Mouse (Mus musculus) MEL (cell line): ENCODE results near the gene Slc9a5. TPM values are rescaled to one million over a fixed set of nuclear protein-coding genes. Genes with fewer than 3 reads are reported as not detected.

Source experiments
- DNase-seq: peaks from one replicate; pipeline ENCODE4 v3.0.0; 2011; ENCODE audit warnings: low read depth, low spot score
- H3K27ac ChIP-seq: 2 replicates; pipeline ENCODE4 v1.5.1; 2012; ENCODE audit warnings: low read depth, mild to moderate bottlenecking, control low read depth, low read length, moderate library complexity; ENCODE audit not compliant: control insufficient read depth
- H3K27me3 ChIP-seq, 2 experiments: fragments of 150-350 bp in 1 of 2; sonication (generic) in 1 of 2; 2 replicates each; pipeline ENCODE4 v1.6.1; 2012; ENCODE audit warnings: low read length in 2 of 2, mild to moderate bottlenecking in 2 of 2, improper control_type of control experiment in 1 of 2, moderate library complexity in 1 of 2; ENCODE audit not compliant: insufficient read depth in 2 of 2, control insufficient read depth in 1 of 2
- H3K36me3 ChIP-seq, 2 experiments: 2 replicates each; pipeline ENCODE4 v1.6.1; 2012 to 2014; ENCODE audit warnings: low read length in 2 of 2, improper control_type of control experiment in 1 of 2, inconsistent platforms in 1 of 2, mild to moderate bottlenecking in 1 of 2; ENCODE audit not compliant: insufficient read depth in 2 of 2, control insufficient read depth in 1 of 2
- H3K4me1 ChIP-seq, 2 experiments: fragments of 150-350 bp in 1 of 2; sonication (generic) in 1 of 2; 2 replicates each; pipeline ENCODE4 v1.6.1; 2012; ENCODE audit warnings: low read length in 2 of 2, improper control_type of control experiment in 1 of 2, mild to moderate bottlenecking in 1 of 2; ENCODE audit not compliant: insufficient read depth in 2 of 2, control insufficient read depth in 1 of 2
- H3K4me3 ChIP-seq, 2 experiments: fragments of 150-350 bp in 1 of 2; sonication (generic) in 1 of 2; 2 replicates each; pipeline ENCODE4 v1.5.1; 2012; ENCODE audit warnings: low read depth in 2 of 2, low read length in 2 of 2, mild to moderate bottlenecking in 2 of 2, moderate library complexity in 2 of 2, control low read depth in 1 of 2, improper control_type of control experiment in 1 of 2; ENCODE audit not compliant: control insufficient read depth in 1 of 2, insufficient read depth in 1 of 2
- H3K79me2 ChIP-seq: 2 replicates; pipeline ENCODE4 v1.6.1; 2012; ENCODE audit warnings: mild to moderate bottlenecking, low read length, moderate library complexity; ENCODE audit not compliant: control insufficient read depth, poor library complexity, insufficient read depth
- H3K9ac ChIP-seq: 2 replicates; pipeline ENCODE4 v1.6.1; 2012; ENCODE audit warnings: low read depth, mild to moderate bottlenecking, control low read depth, low read length, moderate library complexity; ENCODE audit not compliant: control insufficient read depth, poor library complexity, severe bottlenecking
- H3K9me3 ChIP-seq: fragments of 150-350 bp; sonication (generic); replicated peaks from 2 replicates; pipeline ENCODE4 v1.6.1; 2012; ENCODE audit warnings: mild to moderate bottlenecking, low read length, improper control_type of control experiment, moderate library complexity; ENCODE audit not compliant: insufficient read depth
- CHD1 ChIP-seq: IDR thresholded peaks from 2 replicates; pipeline ENCODE4 v1.6.1; 2012; ENCODE audit warnings: low read depth, mild to moderate bottlenecking, inconsistent platforms, low read length, improper control_type of control experiment
- ELF1 ChIP-seq: IDR thresholded peaks from 2 replicates; pipeline ENCODE4 v1.6.1; 2014; ENCODE audit warnings: low read depth, mild to moderate bottlenecking, inconsistent platforms, low read length, improper control_type of control experiment, moderate library complexity
- EP300 ChIP-seq, 2 experiments: IDR thresholded peaks; 2 replicates each; pipeline ENCODE4 v1.6.1; 2011; ENCODE audit warnings: improper control_type of control experiment in 2 of 2, low read length in 2 of 2, low read depth in 1 of 2, mild to moderate bottlenecking in 1 of 2
- GATA1 ChIP-seq: IDR thresholded peaks from 2 replicates; pipeline ENCODE4 v1.6.1; 2011; ENCODE audit warnings: low read depth, low read length, improper control_type of control experiment
- KAT2A ChIP-seq: conservative IDR thresholded peaks from 2 replicates; pipeline ENCODE4 v1.6.1; 2012; ENCODE audit warnings: low read depth, low read length, improper control_type of control experiment, inconsistent platforms
- MAFK ChIP-seq: IDR thresholded peaks from 2 replicates; pipeline ENCODE4 v1.6.1; 2011; ENCODE audit warnings: low read depth, mild to moderate bottlenecking, low read length, improper control_type of control experiment, borderline replicate concordance
- MAX ChIP-seq: IDR thresholded peaks from 2 replicates; pipeline ENCODE4 v1.6.1; 2011; ENCODE audit warnings: low read length, improper control_type of control experiment
- MYC ChIP-seq: IDR thresholded peaks from 2 replicates; pipeline ENCODE4 v1.6.1; 2011; ENCODE audit warnings: low read depth, mild to moderate bottlenecking, low read length, improper control_type of control experiment, moderate library complexity
- NELFE ChIP-seq: IDR thresholded peaks from 2 replicates; pipeline ENCODE4 v1.6.1; 2011; ENCODE audit warnings: low read depth, low read length, improper control_type of control experiment
- POLR2AphosphoS2 ChIP-seq: IDR thresholded peaks from 2 replicates; pipeline ENCODE4 v1.6.1; 2011; ENCODE audit warnings: low read length, improper control_type of control experiment
- POLR2AphosphoS5 ChIP-seq: IDR thresholded peaks from 2 replicates; pipeline ENCODE4 v1.6.1; 2012; ENCODE audit warnings: low read depth, borderline replicate concordance, mild to moderate bottlenecking, inconsistent platforms, low read length, moderate library complexity, mixed read lengths
- RAD21 ChIP-seq: IDR thresholded peaks from 2 replicates; pipeline ENCODE4 v1.6.1; 2011; ENCODE audit warnings: mild to moderate bottlenecking, low read depth, low read length, improper control_type of control experiment
- RCOR1 ChIP-seq: IDR thresholded peaks from 2 replicates; pipeline ENCODE4 v1.6.1; 2012; ENCODE audit warnings: low read depth, mild to moderate bottlenecking, inconsistent platforms, low read length, improper control_type of control experiment
- SIN3A ChIP-seq: IDR thresholded peaks from 2 replicates; pipeline ENCODE4 v1.6.1; 2012; ENCODE audit warnings: low read length, improper control_type of control experiment, inconsistent platforms
- TBP ChIP-seq: IDR thresholded peaks from 2 replicates; pipeline ENCODE4 v1.8.0; 2011; ENCODE audit warnings: low read depth, low read length, improper control_type of control experiment
- TCF12 ChIP-seq: IDR thresholded peaks from 2 replicates; pipeline ENCODE4 v1.6.1; 2014; ENCODE audit warnings: low read depth, mild to moderate bottlenecking, inconsistent platforms, low read length, improper control_type of control experiment, moderate library complexity
- UBTF ChIP-seq: IDR thresholded peaks from 2 replicates; pipeline ENCODE4 v1.6.1; 2012; ENCODE audit warnings: low read depth, mild to moderate bottlenecking, inconsistent platforms, low read length, improper control_type of control experiment, moderate library complexity, borderline replicate concordance; ENCODE audit not compliant: insufficient read depth
- USF2 ChIP-seq, 2 experiments: IDR thresholded peaks; 2 replicates each; pipeline ENCODE4 v1.6.1; 2011 to 2012; ENCODE audit warnings: improper control_type of control experiment in 2 of 2, low read length in 2 of 2, borderline replicate concordance in 1 of 2, inconsistent platforms in 1 of 2, low read depth in 1 of 2, mild to moderate bottlenecking in 1 of 2; ENCODE audit not compliant: insufficient read depth in 1 of 2
- polyA plus RNA-seq, 2 experiments: library from polyadenylated mRNA; stranded (reverse) in 1 of 2; unstranded in 1 of 2; fragments of >175 nt in 1 of 2; fragments of >200 nt in 1 of 2; gene quantifications; 2 replicates each; pipeline versions ENCODE4 v1.2.1 to v1.2.4; 2012; ENCODE audit warnings: low replicate concordance in 2 of 2, low read depth in 1 of 2; ENCODE audit not compliant: insufficient read length in 2 of 2, insufficient read depth in 1 of 2, missing spikeins in 1 of 2
- total RNA-seq: library from RNA; depleted of rRNA; stranded (reverse); fragments of 300-350 nt; gene quantifications from 2 replicates; pipeline ENCODE4 v1.2.3, GENCODE M21; 2012

Gene Slc9a5
- total and polyA plus RNA-seq, 3 experiments = 0.12 to 1.9 TPM; not detected in 1

DNA sequence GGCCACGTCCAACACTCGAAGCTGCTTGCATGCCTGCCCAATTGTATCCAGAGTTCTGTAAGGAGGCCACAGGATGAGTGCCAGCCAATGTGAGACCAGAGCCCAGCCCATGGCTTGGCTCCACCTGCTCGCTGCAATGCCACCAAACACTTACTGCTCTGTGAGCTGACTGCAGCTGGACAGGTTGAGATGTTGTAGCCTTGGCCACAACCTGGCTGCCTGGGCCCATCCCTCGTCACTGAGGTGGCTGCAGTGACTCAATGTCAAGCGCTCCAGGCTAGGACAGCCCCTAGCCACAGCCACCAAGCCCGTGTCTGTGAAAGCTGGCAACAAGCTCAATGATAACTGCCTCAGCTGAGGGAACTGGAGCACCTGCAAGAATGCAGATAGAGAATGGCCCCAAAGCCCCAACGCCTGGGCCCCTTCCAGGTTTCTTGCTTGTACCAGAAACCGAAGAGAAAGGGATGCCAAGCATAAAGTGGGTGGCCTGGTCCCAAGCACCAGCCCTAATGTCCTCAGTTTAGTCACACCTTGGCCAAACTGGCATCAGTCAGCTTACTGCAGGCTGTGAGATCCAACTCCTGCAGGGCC, 35.7 kb upstream of the Slc9a5 start (continued):
- TF ChIP-seq GATA1 (peak; percentile 58; the same call in 1 of the 2 replicates), MAX (no peak), MAFK (no peak), KAT2A (no peak)

- peak overlapping the region; percentile 12; the same call in 1 of the 2 replicates for H3K9ac ChIP-seq
Measured at GRCm38 (mm10) chr8:105313622-105314402, 34.8 kb upstream of the Slc9a5 start.

DNA sequence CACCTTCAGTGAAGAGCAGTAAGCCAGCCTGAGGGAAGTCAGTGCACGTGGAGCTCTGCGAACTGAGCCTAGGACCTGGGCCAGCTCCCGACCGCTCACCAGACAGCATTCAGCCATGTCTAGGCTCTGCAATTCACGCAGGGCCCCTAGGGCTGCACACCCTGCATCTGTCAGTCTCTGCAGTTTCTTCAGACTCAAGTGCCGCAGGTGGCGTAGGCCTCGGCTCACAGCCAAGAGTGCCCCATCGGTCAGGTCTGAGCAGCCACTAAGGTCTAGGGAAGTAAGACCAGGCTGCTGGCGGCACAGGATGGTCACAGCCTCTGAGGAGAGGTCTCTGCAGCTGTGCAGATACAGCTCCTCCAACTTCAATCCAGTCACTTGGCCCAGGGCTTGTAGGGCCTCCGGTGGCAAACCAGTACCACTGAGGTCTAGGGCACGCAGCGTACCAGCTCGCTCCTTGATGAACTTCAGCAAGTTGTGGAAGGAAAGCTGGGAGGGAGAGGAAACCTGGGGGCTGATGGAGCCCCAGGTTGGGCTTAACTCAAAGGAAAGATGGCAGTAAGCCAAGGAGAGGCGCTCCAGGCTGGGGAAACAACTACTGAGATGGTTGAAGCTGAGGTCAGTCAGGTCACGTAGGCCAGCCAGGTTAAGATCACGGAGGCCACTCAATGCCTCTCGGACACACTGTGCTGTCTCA, 33.4 kb upstream of the Slc9a5 start:
- no peak overlapping the region for H3K9ac ChIP-seq
- H3K79me2 ChIP-seq = no peaks in the 10 kb centered on the region
- H3K27me3 ChIP-seq = no peaks in the 10 kb centered on the region
- no peak for TF ChIP-seq MAFK
- TF ChIP-seq CHD1 = no peak
- TF ChIP-seq RAD21 = no peak
- TF ChIP-seq TCF12 = no peak
- no peak for TF ChIP-seq USF2 (IDR thresholded peaks at IDR 0.05; ENCODE audit: borderline replicate concordance in 1 of 2, insufficient read depth in 1 of 2, low read depth in 1 of 2, low read length in 2 of 2)
- TF ChIP-seq NELFE = no peak
- no peak for TF ChIP-seq UBTF
- TF ChIP-seq MYC = no peak
- TF ChIP-seq ELF1 = no peak
- no peak for TF ChIP-seq TBP
- TF ChIP-seq, all 39 proteins: peak for 0
- H3K4me3 ChIP-seq = no peak overlapping the region
- DNase-seq = no peak
- peaks cover 22 to 32% of the 10 kb centered on the region in 2 experiments for H3K4me1 ChIP-seq
- H3K27ac ChIP-seq = no peak overlapping the region
- H3K9me3 ChIP-seq = no peaks in the 10 kb centered on the region
- peaks cover 0 to 26% of the 10 kb centered on the region in 2 experiments; a peak in 2 of 4 replicates for H3K36me3 ChIP-seq

More at GRCm38 (mm10) chr8:105313622-105314402, 34.8 kb upstream of the Slc9a5 start:
- Histone ChIP-seq H3K27ac (peak overlapping the region; percentile 26; the same call in 1 of the 2 replicates), H3K4me3 (no peak overlapping the region), H3K27me3 (no peaks in the 10 kb centered on the region), H3K4me1 (peaks cover 22 to 28% of the 10 kb centered on the region in 2 experiments), H3K79me2 (no peaks in the 10 kb centered on the region), H3K9me3 (no peaks in the 10 kb centered on the region)
- DNase-seq = peak; percentile 52
- TF ChIP-seq GATA1 = 0 out of 2 replicates have a peak, but pooled peaks have one; percentile 21
- no peak for TF ChIP-seq RCOR1
- peak in 1 of 2 experiments; percentile 29; a peak in 1 of 4 replicates for TF ChIP-seq EP300 (IDR thresholded peaks at IDR 0.05; ENCODE audit: low read depth in 1 of 2, low read length in 2 of 2)
- 0 out of 2 replicates have a peak, but pooled peaks have one; percentile 22 for TF ChIP-seq SIN3A
- peak; percentile 45 for TF ChIP-seq POLR2AphosphoS2
- TF ChIP-seq MAFK = peak; percentile 66; the same call in 1 of the 2 replicates
- TF ChIP-seq POLR2AphosphoS5 = no peak
- TF ChIP-seq, all 39 proteins: peak for 5
- H3K36me3 ChIP-seq = peaks cover 0 to 24% of the 10 kb centered on the region in 2 experiments; a peak in 2 of 4 replicates
